Mouse (Mus musculus): ENCODE measurements at regions not wholly inside any gene's neighbourhood (a gene's known extent, or its start where the extent isn't known, plus 50 kb on each side); places are given as distances from the start of the nearest gene placed in this dataset.

DNA sequence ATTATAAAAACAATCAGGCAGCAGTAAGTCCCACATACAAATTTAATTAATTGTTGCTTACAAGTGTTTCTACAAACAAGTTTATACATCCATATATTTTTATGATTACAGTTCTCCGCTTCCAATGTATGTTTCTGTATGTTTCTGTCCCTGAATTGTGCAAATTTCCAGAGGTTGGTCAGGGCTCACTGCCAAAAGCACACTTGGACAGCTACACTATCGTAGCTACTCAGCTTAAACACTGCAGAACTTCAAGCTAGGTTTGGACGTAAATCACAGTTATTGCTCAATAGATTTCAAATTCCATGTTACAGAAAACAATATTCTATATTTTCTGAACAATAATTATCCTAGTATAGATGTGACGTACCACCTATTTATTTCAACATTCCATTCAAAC is 646.8 kb upstream of the Cited2 start:
- H3K4me3 ChIP-seq (ENCODE audit: low read length), result no peak overlapping the region
- no peaks in the 10 kb centered on the region for H3K27me3 ChIP-seq (ENCODE audit: control insufficient read depth, insufficient read depth, low read length)
- no peak overlapping the region for H3K9ac ChIP-seq (ENCODE audit: low read length)
- no peak overlapping the region for H3K27ac ChIP-seq (ENCODE audit: low read length)
- no peaks in the 10 kb centered on the region for H3K9me3 ChIP-seq (replicated peaks; ENCODE audit: control insufficient read depth, low read length)
- no peak overlapping the region for H3K4me2 ChIP-seq (ENCODE audit: low read depth, low read length)
- 69% methylated on average over 4 of the region's 4 CpGs for WGBS
- ATAC-seq (replicated peaks; ENCODE audit: extremely low read depth, insufficient read depth, low FRiP score), result no peak
- H3K4me1 ChIP-seq (ENCODE audit: control insufficient read depth, insufficient read depth, low read length), result peaks cover 9% of the 10 kb centered on the region
- H3K36me3 ChIP-seq (ENCODE audit: control insufficient read depth, insufficient read depth), result no peaks in the 10 kb centered on the region

DNA sequence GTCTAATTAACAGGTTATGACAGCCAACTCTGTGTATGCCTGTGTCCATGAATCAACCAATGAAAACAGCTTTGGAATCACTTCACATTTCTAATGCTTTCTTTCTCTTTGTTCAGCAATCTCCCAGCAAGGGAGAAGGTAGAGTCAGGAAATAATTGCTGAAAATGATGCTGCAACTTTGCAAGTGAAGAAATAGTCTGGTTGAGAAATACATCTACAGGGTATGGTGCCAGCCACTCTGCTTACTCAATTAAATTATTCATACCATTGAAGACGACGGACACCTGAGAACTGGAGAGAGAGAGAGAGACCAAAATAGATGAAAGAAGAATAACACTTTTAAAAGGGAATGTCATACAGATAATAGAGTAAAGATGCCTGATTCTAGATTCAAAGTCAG is 645.4 kb upstream of the Cited2 start:
- Histone ChIP-seq H3K27ac (ENCODE audit: low read length) (no peak overlapping the region), H3K9me3 (replicated peaks; ENCODE audit: control insufficient read depth, low read length) (no peaks in the 10 kb centered on the region), H3K9ac (ENCODE audit: low read length) (no peak overlapping the region), H3K4me3 (ENCODE audit: low read length) (no peak overlapping the region), H3K4me2 (ENCODE audit: low read depth, low read length) (no peak overlapping the region), H3K4me1 (ENCODE audit: control insufficient read depth, insufficient read depth, low read length) (peaks cover 9% of the 10 kb centered on the region), H3K36me3 (ENCODE audit: control insufficient read depth, insufficient read depth) (no peaks in the 10 kb centered on the region), H3K27me3 (ENCODE audit: control insufficient read depth, insufficient read depth, low read length) (no peaks in the 10 kb centered on the region)
- no peak for ATAC-seq (replicated peaks; ENCODE audit: extremely low read depth, insufficient read depth, low FRiP score)
- WGBS, result 73% methylated on average over 2 of the region's 2 CpGs

DNA sequence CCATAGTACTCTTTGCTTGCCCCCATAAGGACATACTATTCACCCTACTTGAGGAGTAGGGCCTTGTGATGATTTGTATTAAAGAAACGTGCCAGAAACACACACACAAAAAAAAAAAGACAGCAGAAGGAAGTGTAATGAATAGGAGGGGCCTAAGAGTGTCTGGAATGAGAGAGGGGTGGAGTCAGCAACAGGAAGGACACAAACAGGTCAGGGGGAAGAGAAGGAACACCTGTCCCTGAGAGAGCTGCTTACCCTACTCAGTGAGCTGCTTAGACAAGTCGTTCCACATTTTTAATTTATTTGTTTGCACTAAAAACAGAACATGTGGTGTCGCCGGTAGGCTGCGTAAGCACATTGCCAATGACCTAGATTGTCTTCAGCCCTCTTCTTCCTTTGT is 642.2 kb upstream of the Cited2 start:
- no peak for ATAC-seq (replicated peaks; ENCODE audit: extremely low read depth, insufficient read depth, low FRiP score)
- WGBS, result 76% methylated on average over 5 of the region's 5 CpGs
- Histone ChIP-seq H3K9me3 (replicated peaks; ENCODE audit: control insufficient read depth, low read length) (no peaks in the 10 kb centered on the region), H3K9ac (ENCODE audit: low read length) (no peak overlapping the region), H3K27ac (ENCODE audit: low read length) (no peak overlapping the region), H3K4me2 (ENCODE audit: low read depth, low read length) (no peak overlapping the region), H3K4me3 (ENCODE audit: low read length) (no peak overlapping the region), H3K27me3 (ENCODE audit: control insufficient read depth, insufficient read depth, low read length) (no peaks in the 10 kb centered on the region), H3K4me1 (ENCODE audit: control insufficient read depth, insufficient read depth, low read length) (no peaks in the 10 kb centered on the region), H3K36me3 (ENCODE audit: control insufficient read depth, insufficient read depth) (no peaks in the 10 kb centered on the region)

- WGBS, result 86% methylated on average over 4 of the region's 4 CpGs
- H3K4me3 ChIP-seq (ENCODE audit: low read length), result no peak overlapping the region
Observed at GRCm38 (mm10) chr10:17082926-17083325, 640.1 kb upstream of the Cited2 start.

DNA sequence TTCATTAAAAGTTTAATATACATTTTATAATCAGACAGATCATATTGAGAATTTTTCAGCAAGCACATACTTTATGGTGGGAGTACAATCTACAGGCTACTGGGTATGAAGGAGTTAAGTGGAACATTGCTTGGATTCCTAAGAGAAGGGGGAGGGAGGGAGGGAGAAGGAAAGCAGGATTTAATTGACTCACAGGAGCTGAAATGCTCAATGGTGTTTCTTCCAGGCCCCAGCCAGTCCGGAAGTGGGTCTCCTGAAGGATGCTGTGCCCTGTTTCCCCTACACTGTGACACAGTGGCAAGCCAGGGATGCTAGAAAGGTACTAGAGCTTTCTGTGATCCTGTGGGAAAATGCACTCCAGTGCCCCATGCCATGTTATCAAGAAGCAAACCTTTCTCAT is 621.0 kb upstream of the Cited2 start:
- Histone ChIP-seq H3K9ac (ENCODE audit: low read length) (no peak overlapping the region), H3K27ac (ENCODE audit: low read length) (no peak overlapping the region), H3K4me1 (ENCODE audit: control insufficient read depth, insufficient read depth, low read length) (no peaks in the 10 kb centered on the region), H3K36me3 (ENCODE audit: control insufficient read depth, insufficient read depth) (no peaks in the 10 kb centered on the region), H3K4me2 (ENCODE audit: low read depth, low read length) (no peak overlapping the region), H3K9me3 (replicated peaks; ENCODE audit: control insufficient read depth, low read length) (no peaks in the 10 kb centered on the region), H3K4me3 (ENCODE audit: low read length) (no peak overlapping the region), H3K27me3 (ENCODE audit: control insufficient read depth, insufficient read depth, low read length) (no peaks in the 10 kb centered on the region)
- 0% methylated on average over 1 of the region's 1 CpGs for WGBS
- no peak for ATAC-seq (replicated peaks; ENCODE audit: extremely low read depth, insufficient read depth, low FRiP score)

More at GRCm38 (mm10) chr10:17082926-17083325, 640.1 kb upstream of the Cited2 start:
- no peaks in the 10 kb centered on the region for H3K36me3 ChIP-seq (ENCODE audit: control insufficient read depth, insufficient read depth)
- no peak for ATAC-seq (replicated peaks; ENCODE audit: extremely low read depth, insufficient read depth, low FRiP score)
- no peaks in the 10 kb centered on the region for H3K9me3 ChIP-seq (replicated peaks; ENCODE audit: control insufficient read depth, low read length)
- H3K27me3 ChIP-seq (ENCODE audit: control insufficient read depth, insufficient read depth, low read length), result no peaks in the 10 kb centered on the region
- no peaks in the 10 kb centered on the region for H3K4me1 ChIP-seq (ENCODE audit: control insufficient read depth, insufficient read depth, low read length)
- no peak overlapping the region for H3K9ac ChIP-seq (ENCODE audit: low read length)
- no peak overlapping the region for H3K27ac ChIP-seq (ENCODE audit: low read length)
- no peak overlapping the region for H3K4me2 ChIP-seq (ENCODE audit: low read depth, low read length)

- Histone ChIP-seq H3K36me3 (ENCODE audit: control insufficient read depth, insufficient read depth) (no peaks in the 10 kb centered on the region), H3K4me2 (ENCODE audit: low read depth, low read length) (no peak overlapping the region), H3K9ac (ENCODE audit: low read length) (no peak overlapping the region), H3K4me3 (ENCODE audit: low read length) (no peak overlapping the region), H3K27me3 (ENCODE audit: control insufficient read depth, insufficient read depth, low read length) (no peaks in the 10 kb centered on the region), H3K27ac (ENCODE audit: low read length) (no peak overlapping the region), H3K4me1 (ENCODE audit: control insufficient read depth, insufficient read depth, low read length) (no peaks in the 10 kb centered on the region), H3K9me3 (replicated peaks; ENCODE audit: control insufficient read depth, low read length) (no peaks in the 10 kb centered on the region)
- ATAC-seq (replicated peaks; ENCODE audit: extremely low read depth, insufficient read depth, low FRiP score), result no peak
- WGBS, result 78% methylated on average over 2 of the region's 2 CpGs
Observed at GRCm38 (mm10) chr10:17103416-17103815, 619.6 kb upstream of the Cited2 start.

- H3K9ac ChIP-seq (ENCODE audit: low read length), result no peak overlapping the region
- ATAC-seq (replicated peaks; ENCODE audit: extremely low read depth, insufficient read depth, low FRiP score), result no peak
- no peak overlapping the region for H3K4me3 ChIP-seq (ENCODE audit: low read length)
- no peaks in the 10 kb centered on the region for H3K9me3 ChIP-seq (replicated peaks; ENCODE audit: control insufficient read depth, low read length)
- H3K4me2 ChIP-seq (ENCODE audit: low read depth, low read length), result no peak overlapping the region
- no peaks in the 10 kb centered on the region for H3K4me1 ChIP-seq (ENCODE audit: control insufficient read depth, insufficient read depth, low read length)
- no peaks in the 10 kb centered on the region for H3K27me3 ChIP-seq (ENCODE audit: control insufficient read depth, insufficient read depth, low read length)
- WGBS, result 95% methylated on average over 1 of the region's 1 CpGs
- H3K36me3 ChIP-seq (ENCODE audit: control insufficient read depth, insufficient read depth), result no peaks in the 10 kb centered on the region
- H3K27ac ChIP-seq (ENCODE audit: low read length), result no peak overlapping the region
Observed at GRCm38 (mm10) chr10:17106831-17107230, 616.2 kb upstream of the Cited2 start.

GRCm38 (mm10) chr10:17111071-17111470 is 611.9 kb upstream of the Cited2 start:
- H3K4me1 ChIP-seq (ENCODE audit: control insufficient read depth, insufficient read depth, low read length), result no peaks in the 10 kb centered on the region
- no peaks in the 10 kb centered on the region for H3K27me3 ChIP-seq (ENCODE audit: control insufficient read depth, insufficient read depth, low read length)
- H3K36me3 ChIP-seq (ENCODE audit: control insufficient read depth, insufficient read depth), result no peaks in the 10 kb centered on the region
- no peak for ATAC-seq (replicated peaks; ENCODE audit: extremely low read depth, insufficient read depth, low FRiP score)
- no peak overlapping the region for H3K9ac ChIP-seq (ENCODE audit: low read length)
- H3K9me3 ChIP-seq (replicated peaks; ENCODE audit: control insufficient read depth, low read length), result no peaks in the 10 kb centered on the region
- H3K4me3 ChIP-seq (ENCODE audit: low read length), result no peak overlapping the region
- H3K4me2 ChIP-seq (ENCODE audit: low read depth, low read length), result no peak overlapping the region
- WGBS, result 75% methylated on average over 2 of the region's 2 CpGs
- no peak overlapping the region for H3K27ac ChIP-seq (ENCODE audit: low read length)

DNA sequence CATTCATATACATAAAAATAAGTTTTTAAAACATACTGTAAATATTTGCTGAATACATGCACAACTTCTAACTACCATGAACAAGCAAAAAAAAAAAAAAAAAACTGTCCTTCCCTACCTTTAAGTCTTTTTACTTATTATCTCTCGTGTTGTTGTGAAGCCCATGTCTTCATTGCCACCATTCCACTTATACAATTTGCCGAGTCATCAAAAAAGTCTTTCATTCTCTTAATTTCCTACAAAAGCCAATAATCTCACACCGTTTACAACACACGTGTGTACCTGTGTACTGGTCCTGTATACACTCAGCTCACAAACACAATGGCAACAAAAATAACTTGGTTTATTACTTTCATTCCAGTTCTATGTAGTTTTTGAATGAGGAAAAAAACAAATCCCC is 608.2 kb upstream of the Cited2 start:
- no peaks in the 10 kb centered on the region for H3K36me3 ChIP-seq (ENCODE audit: control insufficient read depth, insufficient read depth)
- H3K9ac ChIP-seq (ENCODE audit: low read length), result no peak overlapping the region
- H3K4me1 ChIP-seq (ENCODE audit: control insufficient read depth, insufficient read depth, low read length), result no peaks in the 10 kb centered on the region
- H3K27me3 ChIP-seq (ENCODE audit: control insufficient read depth, insufficient read depth, low read length), result no peaks in the 10 kb centered on the region
- no peaks in the 10 kb centered on the region for H3K9me3 ChIP-seq (replicated peaks; ENCODE audit: control insufficient read depth, low read length)
- H3K4me3 ChIP-seq (ENCODE audit: low read length), result no peak overlapping the region
- 93% methylated on average over 4 of the region's 4 CpGs for WGBS
- no peak for ATAC-seq (replicated peaks; ENCODE audit: extremely low read depth, insufficient read depth, low FRiP score)
- no peak overlapping the region for H3K4me2 ChIP-seq (ENCODE audit: low read depth, low read length)
- no peak overlapping the region for H3K27ac ChIP-seq (ENCODE audit: low read length)
